Mouse (Mus musculus) frontal cortex, postnatal 14 days (tissue): ENCODE results near the gene Ulk1.
"Not testable (repeated sequence)": the region's sequence is repeated elsewhere in the genome, so short reads cannot be mapped to it uniquely, and the experiment has no call there.

Experiments used
- DNase-seq, 2 experiments: peaks; one replicate each; pipeline ENCODE4 v3.0.0; 2022; ENCODE audit warnings: low spot score in 2 of 2

Ulk1 gene

DNA sequence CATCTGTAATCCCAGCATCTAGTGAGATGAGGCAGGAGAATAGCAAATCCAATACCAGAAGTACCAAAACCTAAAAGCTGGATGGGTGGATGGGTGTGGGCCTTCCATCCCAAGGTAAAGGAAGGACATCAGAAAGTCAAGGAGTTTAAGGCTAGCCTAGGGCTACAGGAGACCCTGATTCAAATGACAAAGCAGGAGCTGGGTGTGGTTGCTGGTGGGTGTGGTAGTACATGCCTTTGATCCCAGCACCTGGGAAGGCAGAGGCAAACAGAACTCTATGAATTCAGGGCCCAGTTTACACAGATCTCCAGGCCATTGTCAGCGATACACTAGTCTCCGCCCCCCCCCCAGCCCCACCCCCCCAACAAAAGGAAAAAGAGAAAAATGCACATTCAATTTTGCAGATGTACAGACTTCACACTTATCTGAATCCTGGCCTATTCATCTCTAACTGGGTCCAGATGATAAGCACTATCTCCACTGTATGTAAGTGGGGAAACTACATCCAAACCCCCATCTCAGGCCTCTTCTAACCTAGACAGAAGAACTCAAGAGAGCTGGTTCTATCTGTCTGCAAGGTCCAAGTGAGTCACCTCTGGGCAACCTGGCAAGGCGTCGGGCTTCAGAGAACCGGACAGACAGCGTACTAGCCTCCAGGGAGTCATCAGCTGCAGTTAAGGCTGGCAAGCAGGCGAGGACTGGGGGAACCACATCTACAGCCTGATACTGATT lies 5.7 kb downstream of the Ulk1 start:
- DNase-seq: no peak

- no peak for DNase-seq
These were observed 7.1 kb downstream of the Ulk1 start for GRCm38 (mm10) chr5:110802809-110803208.

GRCm38 (mm10) chr5:110802186-110802585 lies 7.7 kb downstream of the Ulk1 start:
- no peak for DNase-seq

DNA sequence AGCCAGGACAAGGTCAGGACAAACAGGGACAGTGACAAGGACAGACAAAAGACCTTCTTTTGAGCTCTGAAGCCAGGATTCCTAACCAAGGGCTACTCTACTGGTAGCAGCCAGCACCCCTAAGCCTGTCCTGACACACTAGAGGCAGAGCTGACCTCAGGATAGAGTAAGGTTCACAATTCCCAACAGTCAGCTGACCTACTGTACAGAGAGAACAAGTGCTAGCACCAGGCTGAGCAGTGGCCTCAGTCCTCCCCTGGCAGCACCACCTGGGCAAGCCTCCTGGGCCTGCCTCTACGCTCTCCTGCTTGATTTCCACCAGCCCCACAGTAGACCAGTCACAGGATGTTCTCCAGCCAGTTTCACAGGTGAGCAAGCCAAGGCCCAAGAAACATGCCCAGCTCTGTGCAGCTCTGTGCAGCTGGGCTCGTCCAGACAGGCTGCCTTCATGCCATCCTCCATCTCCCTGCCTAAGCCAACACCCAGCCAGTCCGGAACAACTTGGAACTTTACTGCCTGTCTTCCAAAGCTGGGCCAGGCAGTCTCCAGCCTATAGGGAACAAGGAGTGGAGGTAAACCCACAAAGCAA lies 8.8 kb downstream of the Ulk1 start:
- no peak for DNase-seq

DNA sequence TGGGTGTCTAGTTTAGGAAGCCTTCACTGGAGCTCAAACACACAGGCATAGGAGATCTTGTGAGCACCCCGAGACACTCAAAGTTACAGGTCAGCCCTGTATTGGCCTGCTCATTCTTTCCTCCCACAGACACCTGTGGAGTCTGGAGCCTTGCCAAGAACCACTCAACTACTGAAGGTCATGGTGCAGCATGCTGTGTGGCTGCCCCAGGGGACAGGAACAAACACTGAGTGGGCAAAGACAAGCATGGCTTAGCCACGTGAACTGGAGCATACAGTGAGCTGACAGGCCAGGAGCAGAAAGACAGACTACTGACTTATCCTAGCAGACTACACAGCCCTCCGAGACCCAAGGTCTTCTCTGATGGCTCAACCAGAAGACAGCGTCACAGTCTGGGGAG lies 12.2 kb downstream of the Ulk1 start:
- no peak for DNase-seq

- DNase-seq: no peak
These were observed 15.5 kb downstream of the Ulk1 start for GRCm38 (mm10) chr5:110794363-110794762.

DNA sequence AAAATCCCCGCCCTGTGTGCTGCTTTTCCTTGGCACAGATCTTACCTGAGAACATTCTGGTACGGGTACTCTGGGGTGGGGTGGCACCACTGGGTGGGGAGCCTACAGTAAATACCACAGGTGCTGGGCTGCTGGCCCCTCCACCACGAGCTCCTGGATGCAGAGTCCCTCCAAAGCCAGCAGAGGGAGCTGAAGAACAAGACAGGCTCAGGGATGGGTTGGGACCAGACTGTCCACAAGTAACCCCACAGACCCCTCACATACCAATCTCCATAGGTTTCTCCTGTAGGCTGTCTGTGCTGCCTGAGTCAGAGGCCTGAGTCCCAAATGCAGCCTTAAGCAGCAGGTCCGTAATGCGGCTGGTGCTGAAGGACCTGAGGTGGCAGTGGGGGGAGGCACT lies 21.2 kb downstream of the Ulk1 start:
- no peak for DNase-seq

GRCm38 (mm10) chr5:110786081-110786835 lies 23.6 kb downstream of the Ulk1 start:
- no peak for DNase-seq

- no peak for DNase-seq
These were observed 26.7 kb downstream of the Ulk1 start for GRCm38 (mm10) chr5:110783150-110783549.

GRCm38 (mm10) chr5:110781529-110782238 lies 28.2 kb downstream of the Ulk1 start:
- no peak for DNase-seq

GRCm38 (mm10) chr5:110780761-110781528 lies 29.0 kb downstream of the Ulk1 start:
- DNase-seq: no peak

GRCm38 (mm10) chr5:110779998-110780760 lies 29.7 kb downstream of the Ulk1 start, which contains the start of gene Pus1:
TSS of gene Pus1 (minus strand) at chr5:110780659.
- peak; percentile 81 to 85 for DNase-seq

DNA sequence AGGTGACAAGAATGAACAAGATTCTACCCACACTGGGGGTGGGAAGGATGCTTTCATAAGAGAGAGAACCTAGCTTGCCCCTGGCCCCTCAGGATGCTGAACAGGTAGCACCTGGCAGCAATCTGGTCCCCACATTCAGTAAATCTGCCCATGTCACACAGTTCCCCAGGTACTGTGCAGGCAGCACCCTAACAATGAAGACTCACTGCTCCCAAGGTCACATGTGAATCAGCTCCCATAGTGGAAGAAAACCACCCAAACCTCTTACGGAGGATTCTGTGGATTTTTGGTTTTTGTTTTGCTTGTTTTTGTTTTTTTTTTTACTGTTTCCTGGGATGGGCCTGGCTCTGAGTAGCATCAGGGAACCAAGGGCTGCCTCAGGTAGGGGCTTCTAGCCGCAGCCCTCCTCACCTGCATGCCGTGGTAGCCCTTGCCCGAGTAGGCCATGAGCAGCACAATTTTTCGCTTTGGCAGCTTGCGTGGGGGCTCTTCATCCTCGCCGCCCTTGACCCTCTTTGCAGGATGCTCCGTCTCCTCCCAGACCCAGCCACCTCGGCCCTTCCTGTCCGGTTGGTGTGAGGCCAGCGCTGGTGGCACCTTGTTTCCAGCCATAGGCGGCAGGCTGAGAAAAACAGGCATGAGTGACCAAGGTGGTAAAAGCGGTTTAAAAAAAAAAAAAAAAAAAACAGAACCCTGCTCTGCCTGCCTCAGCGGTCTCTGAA lies 30.5 kb downstream of the Ulk1 start:
- no peak for DNase-seq

DNA sequence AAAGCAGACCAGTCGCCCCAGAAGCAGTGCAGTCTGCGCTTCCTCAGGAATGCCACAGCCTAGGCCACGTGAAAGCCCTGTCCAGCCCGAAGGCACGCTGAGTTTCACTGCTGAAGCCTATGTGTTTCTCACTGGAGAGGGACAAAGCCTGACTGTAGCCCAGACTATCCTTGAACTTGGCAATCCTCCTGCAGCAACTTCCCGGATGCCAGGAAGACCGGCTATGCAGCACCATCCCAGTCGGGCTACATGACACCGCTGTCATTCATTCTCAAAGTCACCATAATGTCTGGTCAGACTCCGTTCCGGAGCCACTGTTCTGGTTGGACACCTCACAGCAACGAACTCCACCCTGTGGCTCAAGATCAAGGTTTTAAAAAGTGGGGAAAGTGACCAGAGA lies 31.6 kb downstream of the Ulk1 start:
- no peak for DNase-seq

DNA sequence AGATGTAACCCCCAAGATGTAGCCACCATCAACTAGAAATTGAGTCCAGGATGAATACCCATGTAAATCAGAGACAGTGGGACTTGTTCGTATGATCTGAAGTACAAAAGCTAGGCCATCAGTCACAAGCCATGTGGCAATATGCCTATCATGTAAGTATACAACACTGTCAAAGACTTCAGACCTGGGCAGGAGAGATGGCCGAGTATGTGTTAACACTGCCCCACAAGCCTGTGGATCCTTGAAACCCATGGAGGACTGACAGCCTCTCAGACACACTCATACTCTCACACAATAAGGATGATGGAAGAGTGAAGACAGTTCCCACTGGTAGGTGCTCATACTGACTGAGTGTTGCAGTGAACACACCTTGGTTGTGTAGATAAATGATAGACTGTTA lies 33.8 kb downstream of the Ulk1 start:
- no peak for DNase-seq

DNA sequence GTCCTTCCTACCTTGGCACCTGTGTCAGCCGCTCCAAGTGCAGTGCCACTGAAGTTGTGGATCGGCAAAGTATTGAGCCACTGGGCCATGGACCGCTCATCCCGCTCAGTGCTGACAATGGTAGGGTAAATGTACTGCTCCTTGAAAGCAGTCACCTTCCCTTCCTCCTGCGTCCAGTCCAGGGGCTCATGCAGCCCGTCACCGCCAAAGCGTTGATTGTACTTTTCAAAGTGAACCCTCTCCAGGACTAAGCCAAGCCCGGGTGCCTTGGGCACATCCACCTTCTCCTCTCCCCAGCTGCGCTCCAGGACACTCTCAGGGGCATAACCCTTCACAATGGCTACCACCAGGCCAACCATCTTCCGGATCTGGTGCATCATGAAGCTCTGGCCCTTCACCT lies 35.4 kb downstream of the Ulk1 start:
- DNase-seq: no peak

DNA sequence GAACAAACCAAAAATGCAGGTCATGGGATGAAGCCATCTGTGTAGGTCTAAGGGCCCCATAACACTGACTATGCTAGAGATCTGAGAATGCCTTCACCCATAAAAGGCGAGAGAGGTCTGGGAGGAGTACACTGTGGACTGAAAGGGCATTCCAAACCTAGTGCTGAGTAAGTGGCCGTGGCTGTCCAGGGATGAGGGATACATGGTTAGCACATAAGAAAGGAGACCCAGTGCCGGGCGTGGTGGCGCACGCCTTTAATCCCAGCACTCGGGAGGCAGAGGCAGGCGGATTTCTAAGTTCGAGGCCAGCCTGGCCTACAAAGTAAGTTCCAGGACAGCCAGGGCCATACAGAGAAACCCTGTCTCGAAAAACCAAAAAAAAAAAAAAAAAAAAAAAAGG lies 37.0 kb downstream of the Ulk1 start:
- not testable (repeated sequence) for DNase-seq

- DNase-seq: peak; percentile 99
These were observed 39.3 kb downstream of the Ulk1 start, which contains the start of gene Ep400 for GRCm38 (mm10) chr5:110770448-110771158. TSS of gene Ep400 (minus strand) at chr5:110770717.

GRCm38 (mm10) chr5:110770031-110770445 lies 39.9 kb downstream of the Ulk1 start:
- no peak for DNase-seq
